Mouse (Mus musculus): ENCODE data around the gene Lhb.

Lhb gene

DNA sequence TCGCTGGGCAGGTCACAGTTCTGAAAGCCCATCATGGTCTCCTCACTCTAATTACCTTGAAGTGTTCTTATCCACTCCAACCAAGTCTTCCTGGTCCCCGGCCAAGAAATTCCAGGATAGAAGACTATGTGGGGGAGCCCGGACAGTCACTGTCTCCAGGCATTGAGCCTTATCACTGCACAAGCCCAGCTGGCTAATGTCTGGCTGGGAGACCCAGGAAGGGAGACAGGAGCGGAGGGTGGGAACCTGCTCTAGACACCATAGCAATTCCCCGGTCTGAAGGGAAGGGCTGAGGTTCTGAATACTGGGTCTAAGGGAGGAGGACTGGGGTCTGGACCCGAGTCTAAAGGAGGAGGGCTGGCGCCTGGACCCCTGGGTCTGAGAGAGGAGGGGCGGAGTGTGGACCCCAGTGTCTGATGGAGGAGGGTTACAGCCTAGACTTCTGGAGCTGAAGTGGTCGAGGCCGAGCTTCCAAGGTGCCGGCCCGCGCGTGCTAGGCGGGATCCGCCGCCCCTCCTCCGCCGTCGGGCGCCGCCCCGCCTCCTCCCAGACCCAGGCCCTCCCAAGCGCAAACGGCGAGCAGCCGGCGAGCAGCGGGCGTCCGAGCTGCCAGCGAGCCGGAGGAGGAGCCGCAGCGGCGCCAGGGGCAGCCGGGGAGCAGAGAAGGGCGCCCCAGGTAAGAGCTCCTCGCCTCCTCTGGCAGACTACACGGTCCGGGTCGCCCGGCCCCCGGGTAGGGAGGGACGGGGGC, 7.3 kb upstream of the Lhb start, which contains the start of gene Ntf5:
Gene Ntf5, plus strand, starts transcription at position 583 of the 751 bp plus-strand sequence.
- in situ Hi-C loops (cut with MboI, MseI), result no loop called here

DNA sequence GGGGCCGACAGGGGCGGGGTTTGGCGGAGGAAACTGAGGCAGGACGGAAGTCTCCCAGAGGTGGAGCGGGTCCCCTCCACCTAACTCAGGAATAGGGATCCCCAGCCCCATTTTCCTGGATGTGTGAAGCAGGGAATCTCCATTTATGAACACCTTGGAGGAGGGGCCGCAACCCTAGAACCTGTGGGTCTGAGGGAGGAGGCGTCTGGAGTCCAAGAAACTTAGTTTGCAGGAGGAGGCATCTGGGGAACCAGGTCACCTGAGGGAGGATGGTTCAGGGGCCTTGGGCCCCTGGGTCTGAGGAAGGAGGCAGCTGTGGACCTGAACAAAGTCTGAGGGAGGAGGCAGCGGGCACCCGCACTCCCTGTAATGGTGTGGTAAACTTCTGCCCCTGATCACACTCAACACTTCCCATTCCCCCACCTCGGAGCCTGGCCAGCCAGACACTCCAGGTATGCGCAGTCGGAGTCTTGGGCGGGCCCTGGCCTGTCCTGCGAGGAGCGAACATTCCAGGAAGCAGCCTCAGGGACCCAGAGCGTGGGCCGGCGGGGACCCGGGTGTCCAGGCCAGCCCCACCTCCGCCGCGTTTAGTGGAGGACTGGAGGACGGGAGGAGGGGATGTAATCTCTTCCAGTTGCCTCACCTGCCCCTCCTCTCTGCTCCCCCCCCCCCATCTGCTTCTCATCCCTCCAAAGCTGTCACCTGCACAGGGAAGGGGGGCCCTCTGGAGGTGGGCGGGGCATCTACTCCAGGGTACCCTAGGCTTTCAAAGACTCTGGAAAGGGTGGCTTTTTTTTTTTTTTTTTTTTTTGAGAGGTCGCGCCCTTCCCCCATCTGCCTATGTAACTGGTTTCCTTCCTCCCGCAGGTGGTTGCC, 6.5 kb upstream of the Lhb start:
- in situ Hi-C loops (cut with MboI, MseI), result no loop called here

DNA sequence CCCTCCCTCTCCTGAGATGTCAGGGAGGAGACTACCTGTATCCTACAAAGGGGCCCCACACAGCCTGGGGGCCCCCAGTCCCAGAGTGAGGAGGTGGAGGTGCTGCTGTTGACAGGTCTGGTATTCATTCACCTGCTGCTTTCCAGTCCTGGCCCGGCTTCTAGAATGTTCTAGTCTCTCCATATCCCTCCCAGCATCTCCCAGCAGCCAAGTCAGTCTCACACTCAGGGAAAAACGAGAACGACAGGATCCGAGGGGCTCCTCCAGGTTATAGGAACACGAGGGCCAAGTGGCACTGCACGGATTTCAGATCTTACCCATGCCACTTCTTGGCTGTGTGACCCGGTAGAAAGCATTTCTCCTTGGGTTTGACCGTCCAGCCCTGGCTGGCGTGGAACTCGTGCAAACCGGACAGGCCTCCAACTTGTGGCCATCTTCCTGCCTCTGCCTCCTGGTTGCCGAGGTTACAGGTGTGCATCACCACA, 5.8 kb upstream of the Lhb start:
- in situ Hi-C loops (cut with MboI, MseI), result no loop called here

DNA sequence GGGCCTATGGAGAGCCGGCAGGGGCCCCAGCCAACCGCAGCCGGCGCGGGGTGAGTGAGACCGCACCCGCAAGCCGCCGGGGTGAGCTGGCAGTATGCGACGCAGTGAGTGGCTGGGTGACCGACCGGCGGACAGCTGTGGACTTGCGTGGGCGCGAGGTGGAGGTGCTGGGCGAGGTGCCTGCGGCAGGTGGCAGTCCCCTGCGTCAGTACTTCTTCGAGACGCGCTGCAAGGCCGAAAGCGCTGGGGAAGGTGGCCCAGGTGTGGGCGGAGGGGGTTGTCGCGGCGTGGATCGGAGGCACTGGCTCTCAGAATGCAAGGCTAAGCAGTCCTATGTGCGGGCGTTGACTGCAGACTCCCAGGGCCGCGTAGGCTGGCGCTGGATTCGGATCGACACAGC, 5.0 kb upstream of the Lhb start:
- in situ Hi-C loops (cut with MboI, MseI), result no loop called here

DNA sequence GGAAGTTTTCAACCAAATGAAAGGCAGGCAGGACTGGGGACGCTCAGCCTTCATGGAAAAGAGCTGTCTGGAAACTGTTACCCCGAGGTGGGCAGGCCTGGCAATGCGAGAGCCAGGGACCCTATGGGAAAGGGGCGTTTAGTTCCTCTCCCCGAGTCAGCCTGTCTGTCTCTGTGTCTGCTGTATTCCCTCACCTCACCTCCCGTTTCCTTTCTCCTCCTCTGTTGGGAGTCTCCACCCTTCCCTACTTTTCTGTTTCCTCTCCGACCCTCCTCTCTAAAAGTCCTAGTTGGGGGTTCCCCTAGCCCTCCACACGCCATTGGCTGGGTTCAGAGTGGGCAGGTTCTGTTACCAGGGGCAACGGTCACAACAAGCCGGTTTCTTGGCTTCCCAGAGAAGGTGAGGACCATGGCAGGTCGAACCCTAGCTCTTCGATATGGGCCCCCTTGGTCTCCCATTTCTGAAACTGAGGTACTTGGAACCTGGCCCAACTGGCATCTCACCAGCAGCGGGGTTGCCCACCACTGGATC, 2.6 kb upstream of the Lhb start:
- in situ Hi-C loops (cut with MboI, MseI), result no loop called here

DNA sequence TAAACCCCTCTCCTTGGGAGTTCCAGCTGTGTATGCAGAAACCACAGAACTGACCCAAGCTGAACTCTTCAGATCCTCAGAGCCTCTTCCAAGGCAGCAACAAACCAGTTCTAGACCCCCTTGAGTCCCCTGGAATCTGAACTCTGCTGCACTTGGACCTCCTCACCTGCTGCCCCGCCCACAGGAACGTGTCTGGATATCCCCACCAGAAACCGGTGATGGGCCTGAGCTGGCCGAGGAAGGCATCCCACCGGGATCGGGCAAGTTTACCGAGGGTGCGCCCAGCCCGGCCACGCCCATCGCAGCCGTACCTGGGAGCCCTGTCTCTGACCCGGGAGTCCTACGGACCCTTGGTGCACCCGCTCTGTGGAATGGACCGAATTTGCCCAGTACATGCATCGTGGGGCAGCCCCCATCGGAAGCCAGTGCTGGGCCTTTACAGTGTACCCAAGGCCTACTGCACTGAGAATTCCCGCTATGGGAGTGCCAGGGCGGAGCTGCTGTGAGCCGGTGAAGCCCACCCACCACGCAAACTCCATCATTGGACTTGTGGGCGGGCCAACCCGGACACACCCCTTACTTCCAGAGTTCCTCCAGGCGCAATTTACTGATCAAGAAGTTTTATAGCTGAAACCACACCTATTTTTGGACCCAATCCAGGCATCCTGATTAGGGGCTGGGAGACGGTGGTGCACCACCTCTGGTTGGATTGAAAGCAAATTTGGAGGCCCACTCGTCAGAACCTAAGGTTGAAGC, 583 bp upstream of the Lhb start:
- in situ Hi-C loops (cut with MboI, MseI), result no loop called here

DNA sequence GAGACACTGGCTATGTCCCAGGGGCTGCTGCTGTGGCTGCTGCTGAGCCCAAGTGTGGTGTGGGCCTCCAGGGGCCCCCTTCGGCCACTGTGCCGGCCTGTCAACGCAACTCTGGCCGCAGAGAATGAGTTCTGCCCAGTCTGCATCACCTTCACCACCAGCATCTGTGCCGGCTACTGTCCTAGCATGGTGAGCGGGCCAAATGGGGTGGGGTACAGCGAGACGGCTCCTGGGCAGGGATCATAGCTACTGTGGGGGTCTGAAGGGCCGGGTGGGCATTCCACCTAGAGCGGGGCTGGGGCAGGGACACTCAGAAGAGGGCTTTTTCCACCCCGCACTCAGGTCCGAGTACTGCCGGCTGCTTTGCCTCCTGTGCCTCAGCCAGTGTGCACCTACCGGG, 574 bp downstream of the Lhb start:
- in situ Hi-C loops (cut with MboI, MseI), result no loop called here

DNA sequence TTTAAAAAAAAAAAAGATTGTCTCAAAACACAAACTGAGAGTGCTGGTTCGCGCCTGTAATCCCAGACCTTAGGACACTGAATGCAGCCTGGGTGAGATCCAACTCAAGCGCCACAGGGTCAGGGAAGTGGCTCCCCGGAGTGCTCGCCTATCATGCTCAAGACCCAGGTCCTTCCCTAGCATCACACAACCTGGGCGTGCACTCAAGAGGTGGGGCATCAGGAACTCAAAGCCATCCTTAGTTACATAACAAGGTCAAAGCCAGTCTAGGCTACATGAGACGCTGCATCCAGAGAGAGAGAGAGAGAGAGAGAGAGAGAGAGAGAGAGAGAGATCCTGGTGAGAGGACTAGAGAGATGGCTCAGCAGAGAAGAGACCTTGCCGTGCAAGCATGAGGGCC, 5.9 kb downstream of the Lhb start:
- in situ Hi-C loops (cut with MboI, MseI), result no loop called here

DNA sequence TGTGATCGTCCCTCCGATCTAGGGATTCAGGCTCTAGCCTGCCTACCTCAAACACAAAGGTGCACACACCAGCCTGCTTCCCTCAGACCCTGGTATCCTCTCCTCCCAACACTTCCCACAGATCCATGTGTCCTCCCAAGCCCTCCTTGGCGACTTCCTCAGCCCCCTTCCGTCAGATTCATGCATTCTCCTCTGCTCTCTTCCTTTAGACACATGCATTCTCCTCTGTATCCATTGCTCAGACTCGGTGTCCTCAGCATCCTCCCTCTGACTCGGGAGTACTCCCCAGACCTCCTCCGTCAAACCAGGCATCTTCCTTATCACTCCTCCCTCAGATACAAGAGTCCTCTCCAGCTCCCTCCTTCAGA, 13.2 kb downstream of the Lhb start:
- in situ Hi-C loops (cut with MboI, MseI), result no loop called here

DNA sequence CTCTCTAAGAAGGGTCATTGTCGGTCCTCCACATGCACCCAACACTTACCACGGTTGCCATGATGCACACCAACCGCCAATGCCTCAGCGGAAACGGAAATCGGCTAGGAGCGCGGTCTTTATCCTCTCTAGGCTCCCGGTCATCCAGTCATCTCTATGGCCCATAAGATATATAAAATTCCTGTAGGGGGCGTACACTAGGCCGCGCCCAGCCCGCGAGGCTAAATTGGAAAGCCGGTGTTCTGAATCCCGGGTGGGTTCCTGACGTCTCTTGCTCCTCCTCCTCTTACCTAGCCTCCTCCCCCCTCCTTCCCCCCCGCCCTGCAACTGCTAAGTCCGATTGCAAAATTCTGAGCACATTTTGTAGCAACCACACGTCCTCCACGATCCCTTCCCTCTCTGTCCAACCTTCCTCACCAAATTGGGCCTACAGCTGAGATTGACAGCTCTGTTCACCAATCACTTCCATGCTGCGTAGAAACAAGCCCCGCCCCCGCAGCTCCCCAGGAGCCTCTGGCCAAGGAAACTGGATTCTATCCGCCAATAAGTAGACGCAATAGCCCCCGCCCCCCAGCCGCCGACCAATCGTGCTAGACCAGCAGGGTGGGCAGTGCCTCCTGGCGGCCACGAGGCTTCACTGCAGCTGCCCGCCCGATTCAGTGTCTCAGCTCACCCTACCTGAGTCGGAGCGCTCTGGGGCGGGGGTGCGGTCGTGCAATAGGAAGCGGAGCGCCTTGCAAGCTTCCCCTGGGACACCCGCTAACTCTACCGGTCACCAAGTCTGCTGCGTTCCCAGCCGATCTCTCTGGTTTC, 13.8 kb downstream of the Lhb start, which contains the start of gene Gys1:
Gene Gys1, plus strand, starts transcription at position 642 of the 813 bp plus-strand sequence.
- in situ Hi-C loops (cut with MboI, MseI), result no loop called here

DNA sequence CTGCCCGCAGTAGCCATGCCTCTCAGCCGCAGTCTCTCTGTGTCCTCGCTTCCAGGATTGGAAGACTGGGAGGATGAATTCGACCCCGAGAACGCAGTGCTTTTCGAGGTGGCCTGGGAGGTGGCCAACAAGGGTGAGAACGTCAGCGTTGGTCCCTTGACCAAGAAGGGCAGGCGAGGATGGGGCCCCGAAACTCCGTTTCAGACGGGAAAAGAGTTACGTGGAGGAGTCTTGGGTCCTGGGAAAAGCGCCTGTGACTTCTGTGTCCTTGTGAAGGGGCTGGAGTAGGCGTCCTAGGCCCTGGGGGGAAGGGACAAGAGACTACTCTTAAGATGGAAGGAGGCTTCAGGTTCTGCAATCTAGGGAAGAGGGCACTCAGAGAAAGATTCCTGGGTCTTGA, 14.4 kb downstream of the Lhb start:
- in situ Hi-C loops (cut with MboI, MseI), result no loop called here

DNA sequence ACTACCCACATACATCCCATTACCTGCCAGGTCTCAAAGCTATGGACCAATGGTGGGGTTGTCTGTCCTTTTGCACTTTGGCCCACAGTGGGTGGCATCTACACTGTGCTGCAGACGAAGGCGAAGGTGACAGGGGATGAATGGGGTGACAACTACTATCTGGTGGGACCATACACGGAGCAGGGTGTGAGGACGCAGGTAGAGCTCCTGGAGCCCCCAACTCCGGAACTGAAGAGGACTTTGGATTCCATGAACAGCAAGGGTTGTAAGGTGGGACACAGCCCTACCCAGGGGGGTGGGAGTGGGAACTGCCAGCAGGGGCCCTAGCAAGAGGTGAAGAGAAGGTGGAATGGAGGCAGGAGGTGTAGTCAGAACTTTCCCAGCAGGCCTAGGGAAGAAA, 15.8 kb downstream of the Lhb start:
- in situ Hi-C loops (cut with MboI, MseI), result no loop called here

DNA sequence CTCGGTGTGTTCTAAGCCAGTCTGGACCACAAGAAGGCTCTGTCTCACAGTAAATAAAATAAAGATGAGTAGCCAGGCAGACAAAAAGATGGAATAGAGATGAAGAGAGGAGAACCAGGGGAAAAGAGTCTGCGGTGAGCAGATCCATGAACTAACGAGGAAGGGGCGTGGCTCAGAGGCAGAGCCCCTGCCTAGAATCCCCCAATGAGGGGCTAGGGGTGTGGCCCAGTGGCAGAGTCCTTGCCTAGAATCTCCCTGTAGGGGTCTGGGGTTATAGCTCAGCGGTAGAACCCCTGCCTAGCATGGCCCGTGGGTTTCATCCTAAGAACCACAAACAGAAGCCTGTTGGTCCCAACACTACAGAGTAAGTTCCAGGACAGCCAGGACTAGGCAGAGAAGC, 16.4 kb downstream of the Lhb start:
- in situ Hi-C loops (cut with MboI, MseI), result no loop called here

DNA sequence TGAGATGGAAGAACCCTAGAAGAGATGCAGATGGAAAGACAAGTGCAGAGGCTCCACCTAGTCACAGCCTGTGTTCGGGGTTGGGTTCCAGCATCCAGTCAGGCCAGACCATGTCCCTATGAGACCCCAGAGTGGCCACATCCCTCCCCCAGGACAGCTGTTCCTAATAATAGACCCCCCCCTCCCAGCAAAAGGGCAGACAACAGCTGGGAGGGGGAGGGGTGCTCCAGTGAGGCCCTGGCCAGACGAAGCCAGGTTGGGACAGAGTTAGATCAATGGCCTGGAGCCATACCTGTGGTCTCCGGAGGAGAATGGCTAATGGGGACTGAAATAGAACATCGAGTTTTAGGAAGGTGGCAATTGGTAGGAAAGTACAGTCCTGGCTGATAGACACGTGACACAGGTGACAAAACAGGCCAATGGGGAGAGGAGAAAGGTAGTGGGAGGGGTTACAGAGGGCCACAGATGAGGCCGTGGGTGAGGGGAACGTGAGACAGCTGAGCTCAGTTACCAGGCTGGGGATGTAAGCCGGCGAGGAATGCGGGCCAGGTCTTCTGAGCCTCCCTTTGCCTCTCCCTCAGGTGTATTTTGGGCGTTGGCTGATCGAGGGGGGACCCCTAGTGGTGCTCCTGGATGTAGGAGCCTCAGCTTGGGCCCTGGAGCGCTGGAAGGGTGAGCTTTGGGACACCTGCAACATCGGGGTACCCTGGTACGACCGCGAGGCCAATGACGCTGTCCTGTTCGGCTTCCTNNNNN, 17.1 kb downstream of the Lhb start, which contains the start of gene Ruvbl2:
Gene Ruvbl2, minus strand, starts transcription at position 576 of the 756 bp plus-strand sequence.
- in situ Hi-C loops (cut with MboI, MseI), result no loop called here

DNA sequence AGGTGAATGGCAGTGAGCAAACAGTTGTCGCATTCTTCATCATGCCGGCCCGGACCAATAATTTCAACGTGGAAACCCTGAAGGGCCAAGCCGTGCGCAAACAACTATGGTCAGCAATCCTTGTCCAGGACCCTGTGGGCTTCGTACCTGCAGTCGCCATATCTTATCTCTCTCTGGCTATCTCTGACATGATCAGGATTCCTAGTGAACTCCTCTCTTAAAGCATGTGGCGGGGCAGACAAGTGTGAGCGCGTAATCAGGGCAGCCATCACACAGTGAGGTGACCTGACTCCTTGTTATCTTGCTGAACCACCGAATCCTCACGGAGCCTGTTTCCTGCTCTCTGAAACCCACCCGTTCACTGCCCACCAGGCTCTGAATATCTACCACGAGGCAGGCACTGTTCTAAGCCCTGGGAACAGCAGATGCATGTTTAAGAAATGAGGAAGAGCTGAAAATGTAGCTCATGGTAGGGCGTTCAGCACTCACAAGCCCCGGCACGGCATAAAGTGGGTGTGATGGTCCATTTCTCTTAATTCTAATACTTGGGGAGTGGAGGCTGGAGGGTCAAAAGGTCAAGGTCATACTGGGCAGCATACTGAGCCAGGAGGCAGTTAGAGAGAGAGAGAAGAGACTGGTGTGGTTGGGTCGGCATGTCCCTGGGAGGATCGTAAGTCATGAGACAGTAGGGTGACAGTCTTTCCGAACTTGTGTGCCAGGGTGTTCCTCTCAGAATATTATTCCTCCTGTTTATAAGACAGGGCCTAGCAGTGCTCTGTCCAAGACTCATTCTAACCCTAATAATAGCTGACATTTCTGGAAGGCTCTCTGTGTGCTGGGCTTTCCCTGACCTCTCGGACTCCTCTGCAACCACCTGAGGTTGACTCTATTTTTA, 23.2 kb downstream of the Lhb start:
- in situ Hi-C loops (cut with MboI, MseI), result no loop called here

DNA sequence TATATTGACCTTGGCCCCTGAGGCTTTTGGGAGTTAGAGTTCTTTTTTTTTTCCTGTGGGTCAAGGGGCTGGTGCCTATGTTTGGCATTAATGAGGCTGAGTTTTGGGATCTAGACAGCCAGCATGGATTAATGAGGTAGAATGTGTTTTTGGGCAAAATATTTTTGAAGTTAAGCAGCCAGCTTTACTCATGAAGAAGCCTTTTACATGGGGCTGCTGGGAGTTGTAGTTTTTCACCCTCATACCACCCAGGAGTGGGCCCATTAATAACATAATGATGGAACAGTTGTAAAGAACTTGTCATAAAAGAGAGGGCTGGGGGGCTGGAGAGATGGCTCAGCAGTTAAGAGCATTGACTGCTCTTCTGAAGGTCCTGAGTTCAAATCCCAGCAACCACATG, 26.0 kb downstream of the Lhb start:
- in situ Hi-C loops (cut with MboI, MseI), result no loop called here

DNA sequence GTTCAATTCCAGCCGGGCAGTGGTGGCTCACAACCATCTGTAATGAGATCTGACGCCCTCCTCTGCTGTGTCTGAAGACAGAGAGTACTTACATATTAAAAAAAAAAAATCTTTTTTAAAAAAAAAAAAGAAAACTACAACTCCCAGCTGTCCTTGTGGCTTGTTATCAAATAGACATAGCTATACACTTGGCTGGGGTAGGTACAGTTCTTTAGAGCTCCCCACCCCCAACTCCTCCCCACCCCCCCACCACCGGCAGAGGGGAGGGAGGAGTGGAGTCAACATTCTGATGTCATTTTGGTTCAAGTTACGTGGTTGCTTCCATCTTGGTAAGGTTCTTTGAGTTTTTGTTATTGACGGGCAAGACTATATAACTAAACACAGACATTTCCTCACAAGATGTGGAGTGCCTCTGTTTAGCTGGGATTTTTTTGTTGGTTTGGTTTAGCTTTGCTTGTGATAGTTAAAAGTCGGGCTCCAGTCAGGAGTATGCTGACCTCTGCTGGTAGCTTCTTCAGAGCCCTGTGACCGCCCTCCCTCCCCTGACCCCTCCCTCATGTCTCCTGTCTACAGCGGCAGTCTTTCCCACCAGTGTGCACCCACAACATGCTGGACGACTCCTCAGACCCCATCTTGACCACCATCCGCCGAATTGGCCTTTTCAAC, 26.8 kb downstream of the Lhb start:
- in situ Hi-C loops (cut with MboI, MseI), result no loop called here

DNA sequence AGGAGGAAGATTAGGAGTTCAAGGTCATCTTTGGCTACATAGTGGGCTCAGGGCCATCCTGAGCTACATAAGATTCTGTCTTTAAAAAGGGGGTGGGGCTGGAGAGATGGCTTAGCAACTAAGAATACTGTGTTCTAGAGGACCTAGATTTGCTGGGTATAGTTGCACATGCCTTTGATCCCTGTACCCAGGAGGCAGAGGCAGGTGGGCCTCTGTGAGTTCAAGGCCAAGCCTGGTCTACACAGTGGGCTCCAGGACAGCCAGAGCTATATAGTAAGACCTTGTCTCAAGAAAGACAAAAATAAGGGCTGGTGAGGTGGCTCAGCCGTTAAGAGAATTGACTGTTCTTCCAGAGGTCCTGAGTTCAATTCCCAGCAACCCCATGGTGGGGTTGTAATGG, 29.4 kb downstream of the Lhb start:
- in situ Hi-C loops (cut with MboI, MseI), result no loop called here
